Mouse (Mus musculus): Measurements from ENCODE around the gene Tctn1. TPM values are rescaled to one million over a fixed set of nuclear protein-coding genes. Genes with fewer than 3 reads are reported as not detected.
A peak's percentile ranks its signal among the peaks of the same experiment; 100 is the strongest.

Gene Tctn1
- polyA plus RNA-seq, 1 experiment from 2014 or later = 3.2 TPM

DNA sequence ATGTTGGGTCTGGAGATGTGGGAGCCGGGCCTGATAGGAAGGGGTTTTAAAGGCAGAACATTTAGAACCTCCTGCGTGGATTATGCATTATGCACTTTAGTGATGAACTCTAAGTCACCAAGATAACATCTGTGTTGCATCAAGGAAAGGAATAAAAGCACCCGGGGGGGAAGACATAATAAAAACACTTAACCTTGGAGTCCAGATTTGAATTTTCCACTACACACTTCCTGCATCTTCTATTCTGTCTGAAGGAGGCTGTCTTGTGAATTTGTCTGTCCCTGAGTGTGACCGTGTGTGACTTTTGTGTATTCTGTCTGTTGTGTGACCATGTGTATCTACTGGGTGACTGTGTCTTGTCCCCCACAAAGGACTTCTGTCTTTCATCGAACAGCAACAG, 32.3 kb downstream of the Tctn1 start:
- Histone ChIP-seq H3K4me1 (ENCODE audit: control insufficient read depth, insufficient read depth, low read length) (peaks cover 4% of the 10 kb centered on the region; the same call in 1 of the 2 replicates), H3K9me3 (ENCODE audit: control insufficient read depth, low read length) (peaks cover 6% of the 10 kb centered on the region; the same call in 1 of the 2 replicates), H3K4me3 (ENCODE audit: low read length) (no peak overlapping the region), H3K9ac (ENCODE audit: low read depth, low read length) (no peak overlapping the region), H3K36me3 (ENCODE audit: control insufficient read depth, insufficient read depth, low read length) (0 out of 2 replicates have a peak, but pooled peaks cover 2% of the 10 kb centered on the region), H3K4me2 (ENCODE audit: low read depth, low read length) (no peak overlapping the region), H3K27ac (ENCODE audit: low read length) (no peak overlapping the region), H3K27me3 (replicated peaks; ENCODE audit: control insufficient read depth, insufficient read depth, low read length) (no peaks in the 10 kb centered on the region)
- ATAC-seq = no peak
- 45% methylated on average over 5 of the region's 5 CpGs for WGBS

DNA sequence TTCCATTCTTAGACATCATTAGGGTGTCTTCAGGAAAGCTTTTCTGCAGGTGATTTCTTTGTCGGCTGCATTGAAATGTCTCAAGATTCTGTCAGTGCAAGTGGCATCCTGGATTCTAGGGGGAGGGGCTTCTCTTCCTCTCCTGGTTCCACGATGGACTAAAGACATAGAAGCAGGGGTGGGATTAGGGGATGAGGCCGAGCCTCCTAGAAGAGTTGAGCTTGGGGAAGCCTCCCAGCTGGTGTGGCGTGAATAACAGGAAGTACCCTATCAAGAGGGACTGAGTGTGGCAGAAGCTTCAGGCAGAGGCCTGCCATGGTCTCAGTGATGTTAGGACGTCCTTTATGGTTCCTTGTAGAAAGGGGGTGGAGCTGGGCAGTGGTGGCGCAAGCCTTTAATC, 32.8 kb downstream of the Tctn1 start:
- no peak for ATAC-seq
- 0 out of 2 replicates have a peak, but pooled peaks cover 2% of the 10 kb centered on the region for H3K36me3 ChIP-seq (ENCODE audit: control insufficient read depth, insufficient read depth, low read length)
- peaks cover 4% of the 10 kb centered on the region; the same call in 1 of the 2 replicates for H3K4me1 ChIP-seq (ENCODE audit: control insufficient read depth, insufficient read depth, low read length)
- no peak overlapping the region for H3K4me2 ChIP-seq (ENCODE audit: low read depth, low read length)
- no peak overlapping the region for H3K9ac ChIP-seq (ENCODE audit: low read depth, low read length)
- 61% methylated on average over 6 of the region's 6 CpGs for WGBS
- H3K27me3 ChIP-seq (replicated peaks; ENCODE audit: control insufficient read depth, insufficient read depth, low read length) = no peaks in the 10 kb centered on the region
- no peak overlapping the region for H3K4me3 ChIP-seq (ENCODE audit: low read length)
- no peak overlapping the region for H3K27ac ChIP-seq (ENCODE audit: low read length)
- peaks cover 6% of the 10 kb centered on the region; the same call in 1 of the 2 replicates for H3K9me3 ChIP-seq (ENCODE audit: control insufficient read depth, low read length)

DNA sequence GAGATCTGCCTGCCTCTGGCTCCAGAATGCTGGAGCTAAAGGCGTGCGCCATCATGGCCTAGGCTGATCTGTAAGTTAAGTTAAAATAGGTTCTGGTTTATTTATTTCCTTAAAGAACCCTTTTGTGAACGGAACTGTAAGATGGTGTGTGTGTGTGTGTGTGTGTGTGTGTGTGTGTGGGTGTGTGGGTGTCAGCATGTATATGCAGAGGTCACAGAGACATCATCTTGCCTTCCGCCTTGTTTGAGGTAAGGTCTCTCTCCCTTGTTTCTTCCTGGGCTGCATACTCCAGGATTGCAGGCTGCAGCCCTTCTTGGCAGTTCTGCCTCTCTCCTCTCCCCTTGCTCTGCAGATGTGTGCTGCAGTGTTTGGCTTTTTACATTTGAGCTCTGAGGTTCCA, 33.4 kb downstream of the Tctn1 start:
- H3K27me3 ChIP-seq (replicated peaks; ENCODE audit: control insufficient read depth, insufficient read depth, low read length) = no peaks in the 10 kb centered on the region
- H3K36me3 ChIP-seq (ENCODE audit: control insufficient read depth, insufficient read depth, low read length) = 0 out of 2 replicates have a peak, but pooled peaks cover 2% of the 10 kb centered on the region
- no peak overlapping the region for H3K9ac ChIP-seq (ENCODE audit: low read depth, low read length)
- H3K27ac ChIP-seq (ENCODE audit: low read length) = no peak overlapping the region
- H3K9me3 ChIP-seq (ENCODE audit: control insufficient read depth, low read length) = peaks cover 6% of the 10 kb centered on the region; the same call in 1 of the 2 replicates
- 91% methylated on average over 4 of the region's 4 CpGs for WGBS
- no peak overlapping the region for H3K4me3 ChIP-seq (ENCODE audit: low read length)
- no peak overlapping the region for H3K4me2 ChIP-seq (ENCODE audit: low read depth, low read length)
- ATAC-seq = no peak
- H3K4me1 ChIP-seq (ENCODE audit: control insufficient read depth, insufficient read depth, low read length) = peaks cover 4% of the 10 kb centered on the region; the same call in 1 of the 2 replicates

DNA sequence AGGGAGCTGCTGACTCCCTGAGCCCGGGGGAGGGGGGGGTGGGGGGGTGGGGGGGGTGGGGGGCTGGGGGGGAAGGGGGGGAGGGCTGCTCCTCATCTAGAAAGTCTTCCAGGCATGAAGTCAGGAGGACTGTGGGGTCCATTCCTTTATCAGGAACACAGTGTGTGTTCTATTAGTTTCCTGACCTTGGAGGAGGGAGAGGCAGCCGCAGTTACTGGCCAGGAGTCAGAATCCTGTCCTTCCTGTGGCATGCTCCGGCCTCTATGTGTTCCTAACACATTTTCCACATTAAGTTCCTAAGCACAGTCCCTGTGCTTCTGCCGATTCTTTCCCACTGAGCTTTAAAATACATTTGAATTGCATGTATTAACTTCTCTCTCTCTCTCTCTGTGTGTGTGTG, 35.5 kb downstream of the Tctn1 start:
- Histone ChIP-seq H3K4me2 (ENCODE audit: low read depth, low read length) (no peak overlapping the region), H3K4me3 (ENCODE audit: low read length) (no peak overlapping the region), H3K27me3 (replicated peaks; ENCODE audit: control insufficient read depth, insufficient read depth, low read length) (no peaks in the 10 kb centered on the region), H3K9ac (ENCODE audit: low read depth, low read length) (no peak overlapping the region), H3K27ac (ENCODE audit: low read length) (no peak overlapping the region), H3K4me1 (ENCODE audit: control insufficient read depth, insufficient read depth, low read length) (no peaks in the 10 kb centered on the region; the same call in 1 of the 2 replicates), H3K9me3 (ENCODE audit: control insufficient read depth, low read length) (peaks cover 6% of the 10 kb centered on the region; the same call in 1 of the 2 replicates), H3K36me3 (ENCODE audit: control insufficient read depth, insufficient read depth, low read length) (0 out of 2 replicates have a peak, but pooled peaks cover 2% of the 10 kb centered on the region)
- ATAC-seq = no peak
- WGBS = 54% methylated on average over 3 of the region's 4 CpGs

DNA sequence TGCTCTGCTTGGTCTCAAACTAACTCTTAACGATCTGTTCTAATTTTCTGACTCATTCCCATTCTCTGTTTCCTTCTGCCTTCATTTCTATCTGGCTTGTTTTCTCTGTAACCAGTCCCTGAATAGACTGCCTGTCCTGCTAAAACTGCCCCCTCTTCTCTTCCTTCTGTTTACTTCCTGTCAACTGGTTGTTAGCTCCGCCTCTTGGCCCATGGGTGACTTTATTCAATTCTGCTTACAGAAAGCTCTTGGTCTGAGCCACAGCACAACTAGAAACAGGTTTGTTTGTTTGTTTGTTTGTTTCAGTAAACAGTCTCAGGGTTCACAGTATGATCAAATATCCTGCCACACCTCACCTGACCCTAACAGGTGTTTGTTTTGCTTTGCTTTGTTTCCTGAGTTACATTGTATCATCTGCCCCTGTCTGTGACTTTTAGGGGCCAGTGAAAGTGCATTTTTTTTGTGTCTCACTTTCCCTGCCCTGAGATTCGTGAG, 35.9 kb downstream of the Tctn1 start:
- no peak overlapping the region for H3K27ac ChIP-seq (ENCODE audit: low read length)
- 67% methylated on average over 3 of the region's 3 CpGs for whole genome bisulfite sequencing
- no peaks in the 10 kb centered on the region for H3K27me3 ChIP-seq (replicated peaks; ENCODE audit: control insufficient read depth, insufficient read depth, low read length)
- H3K36me3 ChIP-seq (ENCODE audit: control insufficient read depth, insufficient read depth, low read length) = 0 out of 2 replicates have a peak, but pooled peaks cover 2% of the 10 kb centered on the region
- ATAC-seq = no peak
- H3K4me2 ChIP-seq (ENCODE audit: low read depth, low read length) = no peak overlapping the region
- no peak overlapping the region for H3K9ac ChIP-seq (ENCODE audit: low read depth, low read length)
- no peaks in the 10 kb centered on the region for H3K4me1 ChIP-seq (ENCODE audit: control insufficient read depth, insufficient read depth, low read length)
- no peak overlapping the region for H3K4me3 ChIP-seq (ENCODE audit: low read length)
- H3K9me3 ChIP-seq (ENCODE audit: control insufficient read depth, low read length) = peaks cover 6% of the 10 kb centered on the region; the same call in 1 of the 2 replicates

DNA sequence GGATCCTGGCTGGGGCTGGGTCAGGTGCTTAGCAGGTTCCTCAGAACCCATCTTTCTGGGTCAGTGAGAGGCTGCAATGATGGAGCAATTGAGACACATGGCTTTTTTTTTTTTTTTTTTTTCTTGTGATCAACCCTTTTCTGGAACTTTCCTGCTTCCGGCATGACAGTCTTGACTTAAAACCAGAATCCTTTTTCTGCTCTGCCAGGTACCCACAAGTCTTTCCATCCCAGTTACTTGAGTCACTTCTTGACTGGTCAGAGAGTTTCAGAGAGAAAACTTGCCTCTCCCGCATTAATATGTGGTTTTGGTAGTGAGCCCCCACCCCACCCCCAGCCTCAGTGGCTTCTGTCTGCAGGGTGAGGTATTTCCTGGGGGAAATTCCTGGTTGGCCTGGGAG, 40.0 kb downstream of the Tctn1 start:
- Histone ChIP-seq H3K4me1 (ENCODE audit: control insufficient read depth, insufficient read depth, low read length) (peaks cover 8% of the 10 kb centered on the region), H3K36me3 (ENCODE audit: control insufficient read depth, insufficient read depth, low read length) (0 out of 2 replicates have a peak, but pooled peaks cover 2% of the 10 kb centered on the region), H3K4me3 (ENCODE audit: low read length) (no peak overlapping the region), H3K9ac (ENCODE audit: low read depth, low read length) (no peak overlapping the region), H3K27ac (ENCODE audit: low read length) (no peak overlapping the region), H3K9me3 (ENCODE audit: control insufficient read depth, low read length) (peaks cover 6% of the 10 kb centered on the region; the same call in 1 of the 2 replicates), H3K4me2 (ENCODE audit: low read depth, low read length) (no peak overlapping the region), H3K27me3 (replicated peaks; ENCODE audit: control insufficient read depth, insufficient read depth, low read length) (no peaks in the 10 kb centered on the region)
- ATAC-seq = no peak
- 90% methylated on average over 2 of the region's 2 CpGs for WGBS

DNA sequence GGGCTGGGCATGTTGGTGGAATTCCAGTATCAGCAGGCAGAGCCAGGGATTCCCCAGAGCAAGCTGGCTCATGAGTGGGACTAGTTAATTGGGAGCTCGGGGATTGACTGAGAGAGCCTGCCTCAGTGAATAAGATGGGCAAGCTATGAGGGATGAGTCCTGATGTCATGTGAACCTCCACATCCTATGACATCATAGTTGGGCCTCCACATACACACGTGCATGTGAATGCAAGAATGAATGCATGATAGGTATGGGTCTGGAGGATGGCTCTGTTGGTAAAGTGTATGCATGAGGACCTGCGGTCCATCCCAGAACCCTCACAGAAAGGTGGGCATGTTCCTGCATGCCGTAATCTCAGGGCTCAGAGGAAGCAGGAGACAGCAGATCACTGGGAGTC, 43.2 kb downstream of the Tctn1 start:
- no peaks in the 10 kb centered on the region for H3K9me3 ChIP-seq (ENCODE audit: control insufficient read depth, low read length)
- H3K4me2 ChIP-seq (ENCODE audit: low read depth, low read length) = no peak overlapping the region
- H3K27me3 ChIP-seq (replicated peaks; ENCODE audit: control insufficient read depth, insufficient read depth, low read length) = no peaks in the 10 kb centered on the region
- no peak for ATAC-seq
- H3K9ac ChIP-seq (ENCODE audit: low read depth, low read length) = no peak overlapping the region
- H3K27ac ChIP-seq (ENCODE audit: low read length) = no peak overlapping the region
- WGBS = 92% methylated on average over 4 of the region's 4 CpGs
- no peak overlapping the region for H3K4me3 ChIP-seq (ENCODE audit: low read length)
- H3K36me3 ChIP-seq (ENCODE audit: control insufficient read depth, insufficient read depth, low read length) = no peaks in the 10 kb centered on the region
- H3K4me1 ChIP-seq (ENCODE audit: control insufficient read depth, insufficient read depth, low read length) = peaks cover 8% of the 10 kb centered on the region

DNA sequence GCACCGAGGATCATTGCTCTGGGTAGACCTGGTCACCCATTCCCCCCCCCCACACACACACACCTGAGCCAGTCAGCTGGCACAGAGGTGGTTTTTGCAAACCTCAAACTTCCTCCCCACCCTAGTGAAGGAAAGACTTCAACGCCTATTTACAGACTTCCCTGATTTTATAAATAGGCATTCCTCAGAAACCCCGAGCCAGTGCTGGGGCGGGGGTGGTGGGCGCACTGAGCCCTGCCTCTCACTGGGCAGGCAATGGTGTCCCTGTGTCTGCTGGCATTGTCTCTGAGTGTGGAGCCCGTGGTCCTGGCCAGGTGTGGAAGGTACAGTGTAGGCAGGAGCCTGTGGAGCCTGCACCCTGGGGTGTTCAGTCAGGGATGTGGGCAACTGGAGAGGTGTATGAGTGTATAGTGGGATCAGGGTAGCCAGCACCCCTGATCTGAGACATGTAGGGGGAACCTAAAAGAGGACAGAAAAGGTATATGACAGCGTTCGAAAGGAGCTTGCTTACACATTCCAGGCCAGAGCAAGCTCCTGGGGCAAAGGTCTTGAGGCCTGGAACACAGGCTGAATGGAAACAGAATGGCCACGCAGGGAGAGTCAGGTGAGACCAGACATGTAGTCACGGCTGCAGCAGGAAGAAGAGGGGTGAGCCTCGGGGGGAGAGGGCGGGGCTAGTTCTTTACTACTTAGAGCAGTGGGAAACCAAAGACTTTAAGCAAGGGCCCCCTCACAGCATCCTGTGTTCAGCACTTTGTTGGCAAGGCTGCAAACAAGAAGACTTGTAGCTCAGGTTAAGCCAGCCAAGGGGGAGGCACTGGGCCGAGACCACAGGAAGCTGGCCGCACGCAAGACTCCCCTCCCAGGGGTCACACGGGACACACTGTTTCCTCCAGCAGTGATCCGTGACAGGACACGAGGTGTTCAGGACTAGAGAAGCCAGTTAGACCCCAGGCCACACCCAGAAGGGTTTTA, 44.3 kb downstream of the Tctn1 start:
- WGBS = 61% methylated on average over 18 of the region's 18 CpGs
- Histone ChIP-seq H3K36me3 (ENCODE audit: control insufficient read depth, insufficient read depth, low read length) (no peaks in the 10 kb centered on the region), H3K9ac (ENCODE audit: low read depth, low read length) (peak overlapping the region; percentile 24), H3K27ac (ENCODE audit: low read length) (no peak overlapping the region), H3K27me3 (replicated peaks; ENCODE audit: control insufficient read depth, insufficient read depth, low read length) (no peaks in the 10 kb centered on the region), H3K9me3 (ENCODE audit: control insufficient read depth, low read length) (no peaks in the 10 kb centered on the region), H3K4me1 (ENCODE audit: control insufficient read depth, insufficient read depth, low read length) (peaks cover 8% of the 10 kb centered on the region), H3K4me3 (ENCODE audit: low read length) (no peak overlapping the region), H3K4me2 (ENCODE audit: low read depth, low read length) (no peak overlapping the region)
- peak; percentile 74 for ATAC-seq

DNA sequence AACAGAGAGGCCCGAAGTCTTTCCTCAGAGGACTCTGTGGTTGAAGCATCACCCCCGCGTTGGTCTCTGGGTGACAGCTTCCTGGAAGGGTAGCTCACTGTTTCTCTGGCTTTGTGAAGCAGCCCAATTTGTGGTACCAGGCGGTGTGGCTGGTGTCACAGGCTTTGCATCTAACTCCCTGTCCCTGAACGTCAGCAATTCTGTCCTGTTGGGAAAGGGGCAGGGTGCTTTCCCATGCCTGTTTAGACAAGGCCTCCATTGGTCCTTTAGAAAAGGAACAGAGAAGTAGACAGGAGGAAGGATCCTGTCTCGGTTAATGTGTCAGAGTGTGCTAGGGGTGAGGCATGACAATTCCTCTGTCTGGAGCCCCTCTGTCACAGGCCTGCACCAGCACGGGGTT, 45.3 kb downstream of the Tctn1 start:
- Histone ChIP-seq H3K4me1 (ENCODE audit: control insufficient read depth, insufficient read depth, low read length) (peaks cover 8% of the 10 kb centered on the region), H3K27ac (ENCODE audit: low read length) (no peak overlapping the region), H3K4me3 (ENCODE audit: low read length) (no peak overlapping the region), H3K9me3 (ENCODE audit: control insufficient read depth, low read length) (no peaks in the 10 kb centered on the region), H3K36me3 (ENCODE audit: control insufficient read depth, insufficient read depth, low read length) (no peaks in the 10 kb centered on the region), H3K4me2 (ENCODE audit: low read depth, low read length) (no peak overlapping the region), H3K9ac (ENCODE audit: low read depth, low read length) (no peak overlapping the region), H3K27me3 (replicated peaks; ENCODE audit: control insufficient read depth, insufficient read depth, low read length) (no peaks in the 10 kb centered on the region)
- WGBS = 84% methylated on average over 7 of the region's 7 CpGs
- no peak for ATAC-seq

Data from intestine, embryonic 16.5 days (tissue).